Mouse (Mus musculus): ENCODE measurements around the gene 1700012B09Rik. TPM values are rescaled to one million over a fixed set of nuclear protein-coding genes. Genes with fewer than 3 reads are reported as not detected.

Gene 1700012B09Rik
- total RNA-seq (2021) = not detected

DNA sequence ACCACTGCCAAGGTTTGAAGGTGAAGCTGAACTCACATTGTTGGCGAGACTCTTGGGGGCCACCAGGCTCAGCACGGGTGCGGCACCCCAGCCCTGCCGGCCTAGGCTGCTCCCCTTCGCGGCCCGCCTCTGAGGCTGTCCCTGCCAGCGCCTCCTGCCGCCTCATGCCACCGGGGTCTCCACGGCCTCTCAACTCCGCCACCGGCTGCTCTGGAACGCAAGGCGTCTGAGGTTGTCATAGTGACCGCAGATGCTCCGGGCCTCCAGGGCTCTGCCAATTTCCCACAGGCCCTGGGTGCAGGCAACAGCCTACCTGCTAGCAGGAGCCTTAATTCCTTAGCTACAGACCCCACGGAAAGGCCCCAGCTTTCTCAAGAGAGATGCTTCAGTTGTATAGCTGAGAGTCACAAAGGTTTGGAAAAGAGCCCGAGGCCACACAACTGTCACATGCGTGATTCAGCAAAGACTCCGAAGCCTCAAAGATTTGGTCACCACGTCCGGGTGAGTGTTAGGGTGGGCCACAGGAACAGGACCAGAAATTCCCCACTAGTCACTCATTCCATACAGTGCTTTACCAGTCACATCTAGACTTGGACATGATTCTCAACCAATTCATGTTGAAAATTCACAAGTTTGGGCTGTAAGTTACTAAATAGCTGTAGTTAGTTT, at the start of gene 1700012B09Rik:
Gene 1700012B09Rik, minus strand, starts transcription at position 228 of the 669 bp plus-strand sequence.
- DNase-seq = no peak

DNA sequence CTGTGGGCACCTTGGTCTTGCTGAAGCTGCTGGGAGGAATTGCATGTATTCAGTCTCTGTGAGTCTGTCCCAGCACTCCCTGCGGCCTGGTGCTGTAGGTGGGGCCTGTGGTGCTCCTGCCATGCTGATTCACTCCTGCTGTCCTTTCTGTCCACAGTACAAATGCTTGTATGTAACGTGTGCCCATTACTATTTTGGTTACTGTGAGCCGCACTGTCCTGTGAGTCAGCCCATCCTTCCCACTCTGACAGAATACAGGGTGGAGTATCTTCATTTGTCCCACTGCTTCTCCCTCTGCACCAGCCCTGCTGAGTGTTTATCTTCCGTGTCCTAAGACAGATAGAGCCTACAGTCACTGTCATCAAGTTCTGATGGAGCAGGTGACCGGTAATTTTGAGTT, 39.3 kb upstream of the 1700012B09Rik start:
- DNase-seq = peak in 1 of 2 experiments; percentile 4

DNA sequence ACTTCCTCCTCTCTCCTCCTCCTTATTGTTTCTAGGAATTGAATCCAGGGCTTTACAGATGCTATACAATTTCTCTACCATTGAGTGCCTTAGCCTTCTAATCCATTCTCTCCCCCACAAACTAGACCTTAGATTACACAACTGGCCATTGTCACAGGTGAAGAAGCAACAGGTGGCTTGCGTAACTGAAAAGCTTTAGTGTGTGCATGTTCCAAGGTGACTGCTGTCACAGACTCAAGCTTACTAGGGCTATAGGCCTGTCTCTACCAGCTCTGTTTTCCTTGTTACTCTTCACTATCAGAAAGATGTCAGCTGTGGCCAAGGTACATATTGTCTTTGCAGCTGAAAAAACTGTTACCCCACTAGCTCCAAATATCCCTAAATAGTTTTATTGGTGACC, 36.0 kb upstream of the 1700012B09Rik start:
- no peak for DNase-seq

DNA sequence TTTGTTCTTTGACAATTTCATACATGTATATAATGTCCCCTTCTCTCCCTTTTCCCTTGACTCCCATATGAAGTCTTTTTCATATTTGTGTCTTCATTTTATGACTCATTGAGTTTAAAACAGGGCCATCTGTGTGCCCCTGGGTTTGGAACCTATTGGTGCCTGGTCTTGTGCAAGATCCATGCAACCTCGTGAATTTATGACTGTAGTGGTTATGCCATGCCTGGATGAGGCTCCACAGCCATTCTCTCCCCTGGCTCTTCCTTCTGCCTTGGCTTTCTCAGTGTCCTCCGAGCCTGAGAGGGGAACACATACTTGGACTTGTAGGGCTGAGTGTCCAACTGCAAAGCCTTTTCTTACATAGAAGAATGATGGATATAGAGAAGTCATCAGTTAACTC, 34.9 kb upstream of the 1700012B09Rik start:
- no peak for DNase-seq

GRCm38 (mm10) chr9:14787356-14787755, 16.5 kb upstream of the 1700012B09Rik start:
- no peak for DNase-seq

DNA sequence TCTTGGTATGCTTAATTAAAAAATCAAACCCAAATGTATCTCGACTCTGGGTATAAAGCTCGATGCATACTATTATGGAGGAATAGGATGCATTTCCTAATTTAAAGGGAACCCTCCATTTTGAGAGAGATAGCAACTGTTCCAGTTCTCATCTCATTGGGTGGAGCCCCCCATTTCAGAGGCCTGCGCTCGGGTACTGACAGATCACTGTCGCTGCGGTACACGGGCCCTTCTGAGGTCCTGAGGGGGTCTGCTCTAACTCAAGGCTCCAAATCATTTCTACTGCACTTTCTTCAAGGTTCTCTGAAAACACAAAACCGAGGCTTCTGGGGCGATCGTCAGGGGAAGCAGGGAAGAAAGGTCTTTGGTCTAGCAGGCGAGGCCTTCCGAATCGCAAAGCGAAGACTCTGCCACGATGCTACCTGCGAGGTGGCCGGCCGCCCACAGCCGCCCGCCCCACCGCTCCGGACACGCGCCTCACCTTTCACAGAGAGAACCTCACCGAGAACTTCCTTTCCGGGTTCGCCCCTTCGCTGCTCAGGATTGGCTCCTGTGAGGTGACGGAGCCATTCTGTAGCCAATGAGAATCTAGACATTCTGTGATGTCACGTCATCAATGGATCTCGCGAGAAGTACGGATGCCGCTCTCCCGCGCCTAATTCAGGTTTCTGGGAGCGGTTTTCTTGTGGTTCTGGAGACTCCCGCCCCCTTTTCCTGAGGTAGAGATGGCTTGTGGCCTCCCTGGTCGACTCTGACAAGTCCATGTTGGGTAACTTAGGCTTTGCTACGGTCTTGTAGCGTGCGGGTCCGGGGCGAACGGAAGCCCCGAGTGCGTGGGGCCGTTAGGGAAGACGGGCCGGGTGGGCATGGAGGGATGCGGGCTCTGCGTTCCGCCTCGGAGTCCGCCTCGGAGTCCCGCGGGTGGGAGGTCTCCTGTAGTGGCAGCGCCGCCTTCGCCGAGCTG, 13.5 kb upstream of the 1700012B09Rik start, which contains the start of the genes Mre11a and Ankrd49:
Gene Mre11a, plus strand, starts transcription at position 616 of the 964 bp plus-strand sequence.
Gene Ankrd49, minus strand, starts transcription at position 818 of the 964 bp plus-strand sequence.
- DNase-seq = peak; percentile 88 to 91

DNA sequence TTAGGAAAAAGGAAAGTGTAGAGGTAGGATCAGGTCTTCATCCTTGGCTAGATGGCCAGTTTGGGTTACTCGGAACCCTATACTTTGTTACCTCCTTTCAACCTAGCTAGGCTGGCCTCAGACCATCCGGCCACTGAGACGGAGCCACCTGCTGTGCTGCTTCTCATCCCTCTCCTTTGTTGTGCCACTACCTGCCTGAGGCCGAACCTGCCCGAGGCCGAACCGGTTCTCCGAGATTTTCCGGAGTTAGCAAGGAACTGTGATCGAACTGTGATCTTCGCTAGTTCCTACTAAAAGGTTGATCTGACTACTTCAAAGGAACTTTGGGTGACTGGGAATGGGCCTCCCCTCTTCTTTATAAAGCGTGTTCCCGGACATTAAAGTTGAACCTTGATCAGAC, 7.5 kb upstream of the 1700012B09Rik start:
- no peak for DNase-seq

DNA sequence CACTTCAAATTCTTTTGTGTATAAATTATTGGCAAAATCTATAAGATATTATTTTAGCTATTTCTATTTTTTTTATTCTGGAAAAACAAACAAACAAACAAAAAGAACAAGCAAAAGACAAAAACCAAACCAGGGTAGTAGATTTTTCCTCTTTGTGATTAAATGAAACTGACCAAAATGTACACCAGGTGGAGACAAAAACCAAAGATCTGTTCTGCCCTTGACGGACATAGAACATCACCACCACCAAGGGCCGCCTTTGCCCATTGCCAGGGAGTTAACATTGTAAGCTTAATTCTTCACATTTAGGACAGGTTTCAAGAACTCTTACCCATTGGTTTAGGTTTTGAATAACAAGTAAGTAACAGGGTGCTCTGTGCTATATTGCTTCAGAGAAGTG, 3.0 kb upstream of the 1700012B09Rik start:
- DNase-seq = no peak

- no peak for DNase-seq
These were observed 1.2 kb upstream of the 1700012B09Rik start for GRCm38 (mm10) chr9:14772074-14772473.

- no peak for DNase-seq
These were observed 1.0 kb downstream of the 1700012B09Rik start for GRCm38 (mm10) chr9:14769811-14770210.

- DNase-seq = peak; percentile 19 to 56
These were observed 6.1 kb downstream of the 1700012B09Rik start for GRCm38 (mm10) chr9:14764765-14765164.

DNA sequence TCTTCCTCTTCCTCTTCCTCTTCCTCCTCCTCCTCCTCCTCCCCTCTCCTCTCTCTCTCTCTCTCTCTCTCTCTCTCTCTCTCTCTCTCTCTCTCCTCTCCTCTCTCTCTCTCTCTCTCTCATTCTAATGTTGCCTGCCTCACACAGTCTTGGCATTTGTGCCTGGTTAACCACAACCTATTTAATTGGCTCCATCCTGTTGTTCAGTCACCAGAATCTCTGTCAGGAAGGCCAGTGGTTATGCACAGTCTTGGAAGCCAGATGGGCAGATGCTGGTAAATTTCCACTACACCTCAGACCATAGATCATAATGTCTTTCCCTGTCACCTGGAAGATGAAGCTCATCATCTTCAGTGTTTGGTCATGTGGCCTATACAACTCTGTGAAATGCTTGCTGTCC, 11.6 kb downstream of the 1700012B09Rik start:
- DNase-seq = no peak

DNA sequence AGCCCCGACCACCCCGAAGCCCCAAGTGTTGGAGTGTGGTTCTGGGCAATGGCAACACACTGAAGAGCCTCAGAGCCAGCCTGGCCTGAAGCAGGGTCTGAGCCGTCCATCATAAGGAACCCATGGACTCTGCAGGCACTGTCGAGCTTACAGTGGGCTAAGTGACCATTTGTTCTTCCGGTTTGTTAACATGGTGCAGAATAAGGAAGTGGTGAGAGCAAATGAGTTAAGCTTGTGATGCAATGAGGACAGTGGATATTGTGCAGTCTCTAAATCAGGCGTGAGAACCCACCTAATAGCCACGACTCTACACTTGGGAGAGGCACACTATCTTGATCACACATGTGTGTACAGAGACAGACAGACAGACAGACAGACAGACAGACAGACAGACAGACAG, 12.2 kb downstream of the 1700012B09Rik start:
- no peak for DNase-seq

DNA sequence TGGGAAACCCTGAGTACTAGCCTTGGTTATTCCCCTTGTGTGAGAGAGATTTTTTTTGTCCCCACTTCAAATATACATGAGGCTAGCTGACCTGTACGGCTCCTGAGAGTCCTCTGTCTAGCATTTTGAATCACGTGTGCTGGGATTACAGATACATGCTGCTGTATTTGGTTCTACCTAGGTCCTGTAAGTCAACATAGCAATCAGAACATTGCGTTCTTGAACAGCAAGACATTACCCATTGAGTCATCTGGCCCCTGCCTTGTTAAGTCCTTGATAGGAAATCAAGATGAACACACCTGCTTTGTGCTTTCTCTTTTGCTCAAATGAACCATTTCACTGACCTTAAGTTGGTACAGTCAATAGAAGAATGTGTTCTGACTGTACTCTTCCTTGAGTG, 16.4 kb downstream of the 1700012B09Rik start:
- no peak for DNase-seq

GRCm38 (mm10) chr9:14753947-14754346, 16.9 kb downstream of the 1700012B09Rik start:
- DNase-seq = no peak

- peak; percentile 11 to 15 for DNase-seq
These were observed 18.8 kb downstream of the 1700012B09Rik start, which contains the start of gene Fut4 for GRCm38 (mm10) chr9:14752001-14752522. Gene Fut4 (minus strand): TSS chr9:14752393.

DNA sequence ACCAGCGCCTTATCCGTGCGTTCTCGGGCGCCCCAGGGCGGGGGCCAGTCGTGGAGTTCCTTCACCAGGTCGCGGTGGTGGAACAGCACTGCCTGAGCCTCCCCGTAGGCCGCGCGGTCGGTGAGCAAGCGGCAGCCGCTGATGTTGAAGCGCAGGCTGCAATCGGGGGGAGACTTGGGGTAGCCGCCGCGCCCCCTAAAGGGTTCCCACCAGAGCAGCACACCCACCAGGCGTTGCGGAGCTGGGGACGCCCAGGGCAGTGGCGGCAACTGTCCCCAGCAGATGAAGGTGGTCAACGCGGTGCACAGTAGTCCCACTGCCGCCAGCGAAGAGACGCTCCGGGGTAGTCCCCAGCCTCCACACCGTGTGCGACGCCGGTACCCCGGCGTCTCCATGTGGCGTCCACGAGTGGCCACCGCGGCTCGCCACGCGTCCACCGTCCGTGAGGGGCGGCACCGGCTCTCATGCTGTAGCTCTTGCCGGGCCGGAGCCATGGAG, 19.3 kb downstream of the 1700012B09Rik start:
- no peak for DNase-seq

DNA sequence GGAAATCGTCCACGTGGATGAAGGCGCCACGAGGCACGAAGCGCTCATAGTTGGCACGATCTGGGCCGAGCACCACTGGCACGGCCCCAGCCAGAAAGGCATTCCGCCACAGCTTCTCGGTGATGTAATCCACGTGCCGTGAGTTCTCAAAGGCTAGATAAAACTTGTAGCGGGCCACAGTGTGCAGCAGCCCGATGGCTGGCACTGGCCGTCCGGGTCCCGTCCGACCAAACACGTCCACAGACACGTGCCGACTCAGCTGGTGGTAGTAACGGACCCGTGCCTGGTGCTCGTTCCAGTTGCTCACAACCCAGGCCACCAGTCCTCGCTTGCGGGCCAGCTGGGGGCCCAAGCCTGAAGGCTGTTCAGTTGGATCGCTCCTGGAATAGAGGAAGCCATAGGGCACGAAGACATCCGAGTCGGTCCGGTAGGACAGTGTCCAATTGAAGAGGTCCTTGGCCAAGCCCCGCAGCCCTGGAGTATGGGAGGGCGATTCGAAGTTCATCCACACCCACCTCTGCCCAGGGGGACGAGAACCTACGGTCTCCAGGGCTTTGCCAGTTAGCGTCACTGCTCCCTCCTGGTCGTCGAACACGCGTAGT, 19.8 kb downstream of the 1700012B09Rik start:
- no peak for DNase-seq

GRCm38 (mm10) chr9:14740151-14740924, 30.5 kb downstream of the 1700012B09Rik start, which contains the start of gene Piwil4:
Gene Piwil4 (minus strand): TSS chr9:14740733.
- DNase-seq = no peak

DNA sequence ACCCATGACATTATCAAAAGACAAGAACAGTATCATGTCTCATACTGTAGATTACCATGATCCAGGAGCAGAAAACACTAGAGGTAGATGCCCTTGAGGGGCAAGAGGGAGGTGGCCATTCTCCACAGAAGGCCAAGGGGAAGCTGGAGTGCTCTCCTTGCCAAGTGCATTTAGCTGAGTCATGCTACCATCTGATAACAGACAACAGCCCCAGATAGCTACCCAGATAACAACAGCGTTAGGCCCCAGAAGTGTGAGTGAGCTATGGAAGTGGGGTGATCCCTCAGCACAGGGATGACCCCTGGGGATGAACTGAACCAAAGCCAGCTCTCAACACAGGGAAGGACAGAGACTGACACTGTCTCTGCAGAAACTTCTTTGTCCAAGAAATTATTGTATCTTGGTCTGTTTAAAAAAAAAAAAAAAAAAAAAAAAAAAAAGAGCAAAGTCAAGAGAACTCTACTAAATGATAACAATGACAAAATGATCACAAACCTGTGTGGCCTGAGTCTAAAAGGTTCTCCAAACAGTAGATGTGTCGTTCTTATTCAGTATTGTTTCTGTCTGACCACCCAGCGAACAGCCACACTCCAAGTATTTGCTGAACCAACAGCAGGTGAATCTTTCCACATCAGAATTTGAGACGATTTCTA, 31.2 kb downstream of the 1700012B09Rik start:
- DNase-seq = no peak
